Mouse (Mus musculus): Measurements from ENCODE around the gene Arntl2. TPM values are rescaled to one million over a fixed set of nuclear protein-coding genes. Genes with fewer than 3 reads are reported as not detected.

The Arntl2 gene
- polyA plus RNA-seq, 1 experiment: 5.8 TPM

- DNase-seq (ENCODE audit: low read depth): peak; percentile 85
- peak; percentile 80 for TF ChIP-seq CTCF (IDR thresholded peaks at IDR 0.05; ENCODE audit: borderline replicate concordance, extremely low read depth, insufficient read depth, insufficient read length)
- TF ChIP-seq POLR2A (IDR thresholded peaks at IDR 0.05; ENCODE audit: borderline replicate concordance, extremely low read depth, insufficient read depth, insufficient read length, poor library complexity, severe bottlenecking): no peak
Observed at GRCm38 (mm10) chr6:146833485-146834314, 37.8 kb downstream of the Arntl2 start.

GRCm38 (mm10) chr6:146834342-146834741 lies 38.5 kb downstream of the Arntl2 start:
- no peak for TF ChIP-seq CTCF (IDR thresholded peaks at IDR 0.05; ENCODE audit: borderline replicate concordance, extremely low read depth, insufficient read depth, insufficient read length)
- TF ChIP-seq POLR2A (IDR thresholded peaks at IDR 0.05; ENCODE audit: borderline replicate concordance, extremely low read depth, insufficient read depth, insufficient read length, poor library complexity, severe bottlenecking): no peak
- no peak for DNase-seq (ENCODE audit: low read depth)

DNA sequence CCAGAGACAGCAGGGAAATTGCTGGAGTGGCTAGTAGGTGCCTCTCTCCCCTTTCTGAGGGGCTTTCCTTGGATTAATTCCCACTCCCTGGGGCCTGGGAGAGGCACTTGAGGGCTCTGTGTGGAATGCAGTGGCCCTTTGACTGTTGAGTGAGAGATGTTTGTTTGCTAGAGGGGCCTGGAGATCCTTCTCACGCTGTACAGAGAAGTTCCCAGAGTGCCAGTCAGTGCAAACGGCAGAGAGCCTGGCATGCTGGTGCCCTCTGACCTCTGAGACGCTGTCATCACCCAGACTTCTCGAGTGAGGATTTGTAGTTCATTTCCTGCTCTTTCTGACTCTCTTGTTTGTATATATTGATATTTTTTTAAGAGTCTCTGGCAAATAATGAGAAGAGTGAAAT lies 39.9 kb downstream of the Arntl2 start:
- no peak for DNase-seq (ENCODE audit: low read depth)
- no peak for TF ChIP-seq POLR2A (IDR thresholded peaks at IDR 0.05; ENCODE audit: borderline replicate concordance, extremely low read depth, insufficient read depth, insufficient read length, poor library complexity, severe bottlenecking)
- no peak for TF ChIP-seq CTCF (IDR thresholded peaks at IDR 0.05; ENCODE audit: borderline replicate concordance, extremely low read depth, insufficient read depth, insufficient read length)

DNA sequence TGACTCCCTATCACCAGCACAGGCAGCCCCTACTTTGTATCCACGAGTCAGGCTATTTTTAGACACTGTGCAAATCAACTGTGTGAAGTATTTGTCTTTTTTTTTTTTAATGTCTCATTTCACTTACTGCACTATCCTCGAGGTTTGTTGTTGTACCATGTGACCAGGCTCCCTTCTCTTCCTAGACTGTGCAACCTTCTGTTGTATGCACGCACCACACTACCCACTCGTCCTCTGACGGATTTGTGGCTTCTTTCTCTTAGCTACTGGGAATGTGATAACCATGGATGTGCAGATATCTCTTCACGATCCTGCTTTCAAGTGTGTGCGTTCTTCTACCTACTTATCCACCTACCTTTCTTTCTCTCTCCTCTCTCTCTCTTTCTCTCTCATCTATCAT lies 41.5 kb downstream of the Arntl2 start:
- DNase-seq (ENCODE audit: low read depth): no peak
- TF ChIP-seq CTCF (IDR thresholded peaks at IDR 0.05; ENCODE audit: borderline replicate concordance, extremely low read depth, insufficient read depth, insufficient read length) (no peak), POLR2A (IDR thresholded peaks at IDR 0.05; ENCODE audit: borderline replicate concordance, extremely low read depth, insufficient read depth, insufficient read length, poor library complexity, severe bottlenecking) (no peak)

- no peak for TF ChIP-seq POLR2A (IDR thresholded peaks at IDR 0.05; ENCODE audit: borderline replicate concordance, extremely low read depth, insufficient read depth, insufficient read length, poor library complexity, severe bottlenecking)
- no peak for TF ChIP-seq CTCF (IDR thresholded peaks at IDR 0.05; ENCODE audit: borderline replicate concordance, extremely low read depth, insufficient read depth, insufficient read length)
- no peak for DNase-seq (ENCODE audit: low read depth)
Observed at GRCm38 (mm10) chr6:146838366-146838765, 42.5 kb downstream of the Arntl2 start.

DNA sequence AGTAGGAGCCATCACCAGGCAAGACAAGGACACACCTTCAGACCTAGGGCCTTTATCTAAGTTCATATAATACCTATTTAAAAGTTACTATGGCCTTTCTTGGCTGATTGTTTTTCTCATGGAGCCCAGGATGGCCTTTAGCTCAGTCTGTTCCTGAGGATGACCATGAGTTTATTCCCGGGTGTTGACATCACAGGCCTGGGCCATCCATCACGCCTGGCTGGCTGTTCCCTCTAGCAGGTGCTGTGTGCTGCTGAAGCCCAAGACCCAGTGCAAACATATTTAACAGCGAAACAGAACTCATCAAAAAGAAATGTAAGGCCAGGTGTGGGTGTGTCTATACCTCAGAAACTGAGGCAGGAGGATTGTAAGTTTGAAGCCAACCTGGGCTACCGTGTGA lies 43.0 kb downstream of the Arntl2 start:
- TF ChIP-seq CTCF (IDR thresholded peaks at IDR 0.05; ENCODE audit: borderline replicate concordance, extremely low read depth, insufficient read depth, insufficient read length): no peak
- TF ChIP-seq POLR2A (IDR thresholded peaks at IDR 0.05; ENCODE audit: borderline replicate concordance, extremely low read depth, insufficient read depth, insufficient read length, poor library complexity, severe bottlenecking): no peak
- DNase-seq (ENCODE audit: low read depth): no peak

GRCm38 (mm10) chr6:146844867-146845266 lies 49.0 kb downstream of the Arntl2 start:
- TF ChIP-seq POLR2A (IDR thresholded peaks at IDR 0.05; ENCODE audit: borderline replicate concordance, extremely low read depth, insufficient read depth, insufficient read length, poor library complexity, severe bottlenecking): no peak
- no peak for DNase-seq (ENCODE audit: low read depth)

GRCm38 (mm10) chr6:146845347-146845746 lies 49.5 kb downstream of the Arntl2 start:
- DNase-seq (ENCODE audit: low read depth): peak; percentile 10
- TF ChIP-seq CTCF (IDR thresholded peaks at IDR 0.05; ENCODE audit: borderline replicate concordance, extremely low read depth, insufficient read depth, insufficient read length): no peak
- no peak for TF ChIP-seq POLR2A (IDR thresholded peaks at IDR 0.05; ENCODE audit: borderline replicate concordance, extremely low read depth, insufficient read depth, insufficient read length, poor library complexity, severe bottlenecking)

DNA sequence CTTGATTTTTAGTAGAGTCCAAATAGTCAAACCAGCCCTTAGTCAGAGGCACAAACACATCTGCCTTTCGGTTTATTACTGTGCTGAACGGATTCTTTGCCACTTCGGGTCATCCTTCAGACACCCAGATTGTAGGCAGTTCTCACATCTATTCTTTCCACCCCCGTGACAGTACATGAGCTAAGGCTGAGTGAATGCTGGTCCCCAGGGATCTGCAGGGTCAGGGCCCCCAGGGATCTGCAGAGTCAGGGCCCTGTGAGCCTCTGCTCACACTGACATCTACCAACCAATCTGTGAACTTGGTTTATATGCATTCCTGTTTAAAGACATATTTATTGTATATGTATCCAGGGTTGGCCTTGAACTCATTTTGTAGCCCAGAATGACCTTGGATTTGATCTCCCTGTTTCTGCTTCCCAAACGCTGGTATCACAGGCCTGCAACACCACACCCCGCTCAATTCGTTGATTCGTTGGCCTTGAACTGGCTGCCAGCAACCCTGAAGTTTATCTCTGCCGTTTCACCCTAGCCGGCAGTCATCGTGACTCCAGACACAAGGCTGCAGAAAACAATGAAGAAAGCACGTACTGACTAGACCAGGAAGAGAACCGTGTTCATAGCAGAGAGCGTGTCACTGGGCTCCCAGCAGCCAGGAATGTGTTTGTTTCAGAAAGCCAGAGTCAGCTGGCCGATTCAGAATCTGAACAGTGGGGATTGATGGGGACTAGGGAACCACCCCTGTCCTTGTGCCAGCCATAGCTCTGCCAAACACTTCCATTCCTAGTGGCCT lies 50.3 kb downstream of the Arntl2 start:
- peak; percentile 18 for DNase-seq (ENCODE audit: low read depth)
- TF ChIP-seq CTCF (IDR thresholded peaks at IDR 0.05; ENCODE audit: borderline replicate concordance, extremely low read depth, insufficient read depth, insufficient read length) (no peak), POLR2A (IDR thresholded peaks at IDR 0.05; ENCODE audit: borderline replicate concordance, extremely low read depth, insufficient read depth, insufficient read length, poor library complexity, severe bottlenecking) (no peak)

DNA sequence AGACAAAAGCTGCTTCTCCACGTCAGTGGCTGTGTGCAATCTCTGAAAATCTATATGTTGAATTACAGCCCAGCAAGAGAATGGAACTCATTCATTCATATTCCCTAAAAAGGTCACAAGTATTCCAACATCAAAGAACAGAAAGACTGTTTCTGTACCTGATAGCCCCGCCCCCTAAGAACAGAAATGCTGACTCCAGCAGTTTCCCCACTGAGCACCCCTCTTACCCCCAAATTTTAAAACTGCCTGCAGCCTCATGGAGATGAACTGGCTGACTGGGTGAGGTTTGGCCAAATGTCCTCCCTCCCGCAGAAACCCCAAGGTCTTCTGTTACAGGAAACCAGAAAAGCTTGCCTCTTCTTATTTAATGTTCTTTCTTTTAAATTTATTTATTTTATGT lies 51.5 kb downstream of the Arntl2 start:
- TF ChIP-seq POLR2A (IDR thresholded peaks at IDR 0.05; ENCODE audit: borderline replicate concordance, extremely low read depth, insufficient read depth, insufficient read length, poor library complexity, severe bottlenecking) (no peak), CTCF (IDR thresholded peaks at IDR 0.05; ENCODE audit: borderline replicate concordance, extremely low read depth, insufficient read depth, insufficient read length) (no peak)
- DNase-seq (ENCODE audit: low read depth): no peak

DNA sequence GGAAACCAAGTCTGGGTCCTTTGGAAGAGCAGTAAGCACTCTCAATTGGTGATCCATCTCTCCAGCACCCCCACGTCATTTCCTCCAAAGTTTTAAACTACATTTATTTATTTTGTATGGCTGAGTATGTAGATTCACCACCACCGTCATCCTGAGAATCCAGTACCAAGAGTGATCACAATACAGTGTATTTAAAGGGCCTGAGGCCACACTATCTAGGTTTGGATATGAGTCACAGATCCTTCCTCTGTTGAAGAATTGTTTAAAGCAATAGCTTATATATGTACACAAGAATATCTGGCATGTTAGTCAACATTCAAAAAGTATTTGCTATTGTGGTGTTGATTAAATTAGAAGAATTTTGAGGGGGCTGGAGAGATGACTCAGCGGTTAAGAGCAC lies 52.4 kb downstream of the Arntl2 start:
- TF ChIP-seq CTCF (IDR thresholded peaks at IDR 0.05; ENCODE audit: borderline replicate concordance, extremely low read depth, insufficient read depth, insufficient read length) (no peak), POLR2A (IDR thresholded peaks at IDR 0.05; ENCODE audit: borderline replicate concordance, extremely low read depth, insufficient read depth, insufficient read length, poor library complexity, severe bottlenecking) (no peak)
- no peak for DNase-seq (ENCODE audit: low read depth)

All from brain, embryonic 14.5 days (tissue).